Mouse (Mus musculus): ENCODE measurements around the gene Aox2. TPM values are rescaled to one million over a fixed set of nuclear protein-coding genes. Genes with fewer than 3 reads are reported as not detected.
A peak's percentile ranks its signal among the peaks of the same experiment; 100 is the strongest.

The Aox2 gene
- total and polyA plus RNA-seq, 3 experiments = not detected

DNA sequence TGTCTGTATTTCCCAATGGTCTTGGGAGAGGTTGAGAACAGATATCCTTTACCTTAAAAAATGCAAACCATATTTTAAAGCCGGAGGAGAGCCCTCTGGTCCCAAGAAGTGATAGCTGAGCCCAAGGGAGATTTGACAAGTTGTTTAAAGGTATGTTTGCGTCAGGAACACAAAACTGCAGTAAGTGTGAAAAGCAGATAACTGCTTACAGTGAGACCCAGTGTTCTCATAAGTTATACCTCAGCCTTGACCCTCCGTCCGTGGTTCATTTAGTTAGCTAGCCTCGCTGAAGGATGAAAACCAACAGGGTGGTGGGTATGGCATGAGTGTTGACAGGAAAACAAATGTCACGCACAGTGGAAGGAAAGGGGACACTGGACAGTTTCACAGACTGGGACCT, 24.9 kb downstream of the Aox2 start:
- H3K36me3 ChIP-seq (replicated peaks in 1 of 2; ENCODE audit: control insufficient read depth in 1 of 2, insufficient read depth in 1 of 2, low read length in 1 of 2) = no peaks in the 10 kb centered on the region
- no peak overlapping the region for H3K4me2 ChIP-seq (ENCODE audit: insufficient read depth, low read depth, poor library complexity, severe bottlenecking)
- no peak for DNase-seq (ENCODE audit: extremely low read depth)
- H3K9me3 ChIP-seq (replicated peaks; ENCODE audit: low read length) = no peaks in the 10 kb centered on the region
- no peak overlapping the region for H3K9ac ChIP-seq (ENCODE audit: insufficient read depth, low read depth)
- H3K79me2 ChIP-seq (replicated peaks; ENCODE audit: control insufficient read depth, extremely low read depth, insufficient read depth, poor library complexity, severe bottlenecking) = no peaks in the 10 kb centered on the region
- no peak for TF ChIP-seq CHD2 (IDR thresholded peaks at IDR 0.05; ENCODE audit: low read length)
- TF ChIP-seq CTCF (conservative IDR thresholded peaks at IDR 0.05 in 1 of 2, IDR thresholded peaks at IDR 0.05 in 1 of 2; ENCODE audit: low read depth in 2 of 2, low read length in 2 of 2) = no peak
- no peak for TF ChIP-seq BHLHE40 (IDR thresholded peaks at IDR 0.05; ENCODE audit: low read depth, low read length)
- no peak for TF ChIP-seq E2F4 (IDR thresholded peaks at IDR 0.05; ENCODE audit: insufficient replicate concordance, low read depth, low read length)
- no peak for TF ChIP-seq TBP (conservative IDR thresholded peaks at IDR 0.05; ENCODE audit: low read depth, low read length)
- no peak for TF ChIP-seq KAT2A (IDR thresholded peaks at IDR 0.05; ENCODE audit: insufficient replicate concordance, low read length)
- no peak for TF ChIP-seq IRF4 (IDR thresholded peaks at IDR 0.05; ENCODE audit: low read depth, low read length)
- TF ChIP-seq ZNF384 (IDR thresholded peaks at IDR 0.05; ENCODE audit: low read depth, low read length) = no peak
- TF ChIP-seq NELFE (IDR thresholded peaks at IDR 0.05; ENCODE audit: low read depth, low read length) = no peak
- no peak for TF ChIP-seq MYC (IDR thresholded peaks at IDR 0.05; ENCODE audit: low read depth, low read length)
- no peak overlapping the region for H3K27ac ChIP-seq (ENCODE audit: insufficient read depth, low read depth)
- H3K4me1 ChIP-seq (ENCODE audit: control insufficient read depth in 1 of 2, insufficient read depth in 2 of 2) = peaks cover 1 to 22% of the 10 kb centered on the region in 2 experiments
- H3K4me3 ChIP-seq (replicated peaks in 1 of 3; ENCODE audit: low read depth in 2 of 3, low read length in 2 of 3, poor library complexity in 1 of 3) = no peak overlapping the region
- dilution Hi-C loops (cut with MboI; ENCODE audit: extremely low pct_ligation_motif_present, extremely low pct_unique_long_range_greater_than_20kb, low sequenced_read_pairs) (no loop called here), in situ Hi-C loops (cut with MboI; ENCODE audit: low pct_ligation_motif_present, low pct_unique_long_range_greater_than_20kb, low sequenced_read_pairs) (no loop called here)
- no peaks in the 10 kb centered on the region for H3K27me3 ChIP-seq (replicated peaks)

DNA sequence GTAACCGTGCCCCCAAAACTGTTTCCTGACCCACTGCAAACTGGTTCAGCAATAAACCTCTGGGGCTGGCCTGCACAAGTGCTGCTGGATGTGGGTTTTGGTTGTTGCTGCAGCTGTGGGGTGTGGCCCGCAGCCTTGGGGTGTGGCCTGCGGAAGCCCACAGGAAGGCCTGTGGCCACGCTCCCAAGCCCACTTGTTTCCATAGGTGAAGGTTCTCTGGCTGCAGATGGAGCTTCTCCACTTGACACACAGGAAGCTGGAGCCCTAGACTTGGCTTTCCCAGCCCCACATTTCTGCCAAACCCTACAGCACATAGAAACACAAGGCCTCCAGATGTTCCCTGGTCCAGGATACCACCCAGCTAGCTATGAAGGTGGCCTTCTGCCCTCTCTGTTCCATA, 25.6 kb downstream of the Aox2 start:
- in situ Hi-C loops (cut with MboI; ENCODE audit: low pct_ligation_motif_present, low pct_unique_long_range_greater_than_20kb, low sequenced_read_pairs) (no loop called here), dilution Hi-C loops (cut with MboI; ENCODE audit: extremely low pct_ligation_motif_present, extremely low pct_unique_long_range_greater_than_20kb, low sequenced_read_pairs) (no loop called here)
- Histone ChIP-seq H3K27me3 (replicated peaks) (no peaks in the 10 kb centered on the region), H3K79me2 (replicated peaks; ENCODE audit: control insufficient read depth, extremely low read depth, insufficient read depth, poor library complexity, severe bottlenecking) (no peaks in the 10 kb centered on the region), H3K4me3 (replicated peaks in 1 of 3; ENCODE audit: low read depth in 2 of 3, low read length in 2 of 3, poor library complexity in 1 of 3) (no peak overlapping the region), H3K9ac (ENCODE audit: insufficient read depth, low read depth) (no peak overlapping the region), H3K27ac (ENCODE audit: insufficient read depth, low read depth) (no peak overlapping the region), H3K36me3 (replicated peaks in 1 of 2; ENCODE audit: control insufficient read depth in 1 of 2, insufficient read depth in 1 of 2, low read length in 1 of 2) (no peaks in the 10 kb centered on the region), H3K4me1 (ENCODE audit: control insufficient read depth in 1 of 2, insufficient read depth in 2 of 2) (peaks cover 8 to 30% of the 10 kb centered on the region in 2 experiments), H3K4me2 (ENCODE audit: insufficient read depth, low read depth, poor library complexity, severe bottlenecking) (no peak overlapping the region), H3K9me3 (replicated peaks; ENCODE audit: low read length) (no peaks in the 10 kb centered on the region)
- TF ChIP-seq HCFC1 (IDR thresholded peaks at IDR 0.05; ENCODE audit: low read depth, low read length) (no peak), MEF2A (IDR thresholded peaks at IDR 0.05; ENCODE audit: borderline replicate concordance, low read depth, low read length) (no peak), UBTF (IDR thresholded peaks at IDR 0.05; ENCODE audit: low read depth, low read length) (no peak), CHD1 (IDR thresholded peaks at IDR 0.05; ENCODE audit: low read depth, low read length) (no peak), KAT2A (IDR thresholded peaks at IDR 0.05; ENCODE audit: insufficient replicate concordance, low read length) (no peak), ETS1 (conservative IDR thresholded peaks at IDR 0.05; ENCODE audit: low read depth, low read length) (no peak), MAFK (IDR thresholded peaks at IDR 0.05; ENCODE audit: insufficient replicate concordance, low read length) (no peak), MAZ (IDR thresholded peaks at IDR 0.05; ENCODE audit: low read depth, low read length) (no peak)
- peak; percentile 8 for DNase-seq (ENCODE audit: extremely low read depth)
